In the genomic region with DNA sequence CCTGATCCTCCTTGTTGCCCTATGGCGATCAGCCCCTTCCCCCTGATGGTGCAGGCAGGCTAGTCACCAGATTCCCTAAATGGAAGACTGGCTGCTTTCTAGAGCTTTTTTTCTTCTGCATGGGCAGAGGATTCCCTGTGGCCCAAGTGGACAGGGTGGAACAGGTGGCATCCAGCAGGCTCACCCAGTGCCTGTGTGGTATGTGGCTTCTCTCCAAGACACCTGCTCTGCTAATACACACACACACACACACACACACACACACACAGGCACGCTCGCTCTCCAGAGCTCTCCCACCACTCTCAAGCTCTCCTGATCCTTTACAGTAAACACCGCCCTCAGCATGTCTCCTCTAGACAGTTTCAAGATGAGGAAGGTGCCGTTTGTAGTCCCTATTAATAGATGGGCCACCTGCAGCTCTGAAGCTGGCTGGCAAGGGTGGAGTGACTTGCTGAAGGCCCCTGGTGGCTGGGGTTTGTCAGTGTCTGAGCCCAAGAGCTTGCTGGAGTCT, we compare ENCODE assay signal across 8 mouse cellular contexts.
A peak's percentile ranks its signal among the peaks of the same experiment; 100 is the strongest.
DNase-seq lines count a peak whose midpoint lies in the region; ATAC-seq lines count a peak whose summit lies in the region.

No protein-coding gene starts in this region.

- H3K9me3 ChIP-seq in heart, embryonic 16.5 days (replicated peaks; ENCODE audit: control insufficient read depth, low read length) = no peaks in the 10 kb centered on the region

- H3K27me3 ChIP-seq in heart, embryonic 16.5 days (ENCODE audit: control insufficient read depth, insufficient read depth, low read length) = no peaks in the 10 kb centered on the region

- 42% methylated on average over 5 of the region's 5 CpGs for WGBS in heart, embryonic 16.5 days

- H3K4me3 ChIP-seq in heart, embryonic 16.5 days (ENCODE audit: low read length) = no peak overlapping the region

- no peak for DNase-seq in heart, adult 9 months (ENCODE audit: low spot score in 2 of 2)
- DNase-seq in cerebellum, adult 8-10 months = peak; percentile 51
- peak; percentile 43 for DNase-seq in kidney, postnatal 14 days
- no peak for DNase-seq in layer of hippocampus, adult 9-11 months
- no peak for DNase-seq in layer of hippocampus, postnatal 14 days (ENCODE audit: low spot score in 2 of 2)
- no peak for DNase-seq in gastrocnemius, adult 18-20 months (ENCODE audit: low spot score)

- peak overlapping the region; percentile 55; the same call in 1 of the 2 replicates for H3K27ac ChIP-seq in heart, embryonic 16.5 days (ENCODE audit: low read length)

- no peaks in the 10 kb centered on the region for H3K36me3 ChIP-seq in heart, embryonic 16.5 days (ENCODE audit: control insufficient read depth, insufficient read depth)

- H3K4me2 ChIP-seq in heart, embryonic 16.5 days (ENCODE audit: low read depth, low read length) = no peak overlapping the region

- H3K9ac ChIP-seq in heart, embryonic 16.5 days (ENCODE audit: low read length) = no peak overlapping the region

- H3K4me1 ChIP-seq in heart, embryonic 16.5 days (ENCODE audit: control insufficient read depth, insufficient read depth, low read length) = peaks cover 25% of the 10 kb centered on the region

- peak; percentile 74 for ATAC-seq in heart, embryonic 16.5 days (replicated peaks; ENCODE audit: extremely low read depth, insufficient read depth, low FRiP score)
- peak; percentile 49; the same call in 1 of the 2 replicates for ATAC-seq in monocyte, adult 5-6 weeks (replicated peaks; ENCODE audit: insufficient number of reproducible peaks, low FRiP score, low TSS enrichment, poor library complexity, severe bottlenecking)

Comparison
In these comparisons a context has a peak if more than half of its experiments do, and no peak if none do; other contexts are left out.
1. DNase-seq: peak in cerebellum, adult 8-10 months (single experiment) and kidney, postnatal 14 days (single experiment); none in heart, adult 9 months (0 of 2), layer of hippocampus, adult 9-11 months (single experiment), layer of hippocampus, postnatal 14 days (0 of 2) and gastrocnemius, adult 18-20 months (single experiment).